Mouse (Mus musculus) stomach, postnatal 0 days (tissue): ENCODE data around the gene Cd44.

Experiments used
- CTCF ChIP-seq: IDR thresholded peaks from 2 replicates; pipeline ENCODE4 v1.5.1; 2016; ENCODE audit warnings: antibody characterized with exemption, low read depth, mild to moderate bottlenecking, moderate library complexity
- EP300 ChIP-seq: optimal IDR thresholded peaks from 2 replicates; pipeline ENCODE3; 2016; ENCODE audit warnings: antibody characterized with exemption

- TF ChIP-seq CTCF (no peak), EP300 (no peak)
Measured at GRCm38 (mm10) chr2:102888688-102889225, 12.7 kb downstream of the Cd44 start.
